Mouse (Mus musculus): ENCODE measurements around the gene Dixdc1. TPM values are rescaled to one million over a fixed set of nuclear protein-coding genes. Genes with fewer than 3 reads are reported as not detected.
A peak's percentile ranks its signal among the peaks of the same experiment; 100 is the strongest.

Gene Dixdc1
- polyA plus RNA-seq, 1 experiment, result 10.9 TPM

GRCm38 (mm10) chr9:50711337-50711736 is 28.0 kb downstream of the Dixdc1 start:
- Histone ChIP-seq H3K4me1 (ENCODE audit: control insufficient read depth, insufficient read depth, low read length) (no peaks in the 10 kb centered on the region), H3K27ac (ENCODE audit: insufficient read depth, low read length) (no peak overlapping the region), H3K4me3 (ENCODE audit: insufficient read depth, low read length) (no peak overlapping the region)
- TF ChIP-seq CTCF (IDR thresholded peaks at IDR 0.05; ENCODE audit: borderline replicate concordance, insufficient read depth, low read length) (no peak), POLR2A (IDR thresholded peaks at IDR 0.05; ENCODE audit: low read depth, low read length) (no peak)

GRCm38 (mm10) chr9:50709108-50709507 is 30.2 kb downstream of the Dixdc1 start:
- Histone ChIP-seq H3K4me3 (ENCODE audit: insufficient read depth, low read length) (no peak overlapping the region), H3K27ac (ENCODE audit: insufficient read depth, low read length) (no peak overlapping the region), H3K4me1 (ENCODE audit: control insufficient read depth, insufficient read depth, low read length) (no peaks in the 10 kb centered on the region)
- TF ChIP-seq POLR2A (IDR thresholded peaks at IDR 0.05; ENCODE audit: low read depth, low read length) (no peak), CTCF (IDR thresholded peaks at IDR 0.05; ENCODE audit: borderline replicate concordance, insufficient read depth, low read length) (peak; percentile 72)

GRCm38 (mm10) chr9:50704907-50705306 is 34.4 kb downstream of the Dixdc1 start:
- TF ChIP-seq CTCF (IDR thresholded peaks at IDR 0.05; ENCODE audit: borderline replicate concordance, insufficient read depth, low read length) (no peak), POLR2A (IDR thresholded peaks at IDR 0.05; ENCODE audit: low read depth, low read length) (no peak)
- H3K27ac ChIP-seq (ENCODE audit: insufficient read depth, low read length), result no peak overlapping the region
- H3K4me1 ChIP-seq (ENCODE audit: control insufficient read depth, insufficient read depth, low read length), result no peaks in the 10 kb centered on the region
- H3K4me3 ChIP-seq (ENCODE audit: insufficient read depth, low read length), result no peak overlapping the region

DNA sequence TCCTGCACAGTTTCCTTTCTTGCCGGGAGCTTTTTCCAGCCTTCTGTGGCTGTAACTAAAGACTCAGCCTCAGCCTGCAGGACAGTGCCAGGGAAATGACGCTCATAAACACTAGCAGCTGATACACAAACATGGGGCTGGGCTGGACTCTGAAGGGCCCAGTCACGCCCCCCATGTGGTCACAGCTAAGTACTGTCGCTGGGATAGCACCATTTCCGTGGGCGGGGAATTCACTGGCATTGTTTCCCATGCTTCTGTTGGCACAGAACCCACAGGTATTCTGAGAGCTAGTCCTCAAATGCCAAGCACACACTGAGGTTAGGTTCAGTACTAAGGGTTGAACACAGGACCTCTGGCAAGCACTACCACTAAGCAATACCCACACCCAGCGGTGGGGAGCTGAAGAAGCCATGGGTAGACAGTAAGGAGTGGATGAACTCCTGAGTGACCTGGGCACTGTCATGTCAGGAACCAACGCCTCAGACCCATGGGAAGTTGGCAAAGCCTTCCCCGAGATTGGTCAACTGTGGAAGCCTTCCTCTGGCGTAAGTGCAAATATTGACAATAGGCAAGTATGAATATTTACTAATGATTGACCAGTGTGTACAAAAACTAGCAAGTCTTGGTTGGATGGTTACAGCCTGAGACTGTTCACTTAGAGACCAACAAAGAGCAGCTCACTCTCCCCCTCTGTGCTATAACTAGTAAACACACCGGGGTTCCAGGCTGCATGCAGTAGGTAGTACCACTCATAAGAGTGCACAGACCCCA is 38.2 kb downstream of the Dixdc1 start:
- Histone ChIP-seq H3K4me3 (ENCODE audit: insufficient read depth, low read length) (no peak overlapping the region), H3K4me1 (ENCODE audit: control insufficient read depth, insufficient read depth, low read length) (no peaks in the 10 kb centered on the region), H3K27ac (ENCODE audit: insufficient read depth, low read length) (no peak overlapping the region)
- TF ChIP-seq CTCF (IDR thresholded peaks at IDR 0.05; ENCODE audit: borderline replicate concordance, insufficient read depth, low read length) (no peak), POLR2A (IDR thresholded peaks at IDR 0.05; ENCODE audit: low read depth, low read length) (no peak)

DNA sequence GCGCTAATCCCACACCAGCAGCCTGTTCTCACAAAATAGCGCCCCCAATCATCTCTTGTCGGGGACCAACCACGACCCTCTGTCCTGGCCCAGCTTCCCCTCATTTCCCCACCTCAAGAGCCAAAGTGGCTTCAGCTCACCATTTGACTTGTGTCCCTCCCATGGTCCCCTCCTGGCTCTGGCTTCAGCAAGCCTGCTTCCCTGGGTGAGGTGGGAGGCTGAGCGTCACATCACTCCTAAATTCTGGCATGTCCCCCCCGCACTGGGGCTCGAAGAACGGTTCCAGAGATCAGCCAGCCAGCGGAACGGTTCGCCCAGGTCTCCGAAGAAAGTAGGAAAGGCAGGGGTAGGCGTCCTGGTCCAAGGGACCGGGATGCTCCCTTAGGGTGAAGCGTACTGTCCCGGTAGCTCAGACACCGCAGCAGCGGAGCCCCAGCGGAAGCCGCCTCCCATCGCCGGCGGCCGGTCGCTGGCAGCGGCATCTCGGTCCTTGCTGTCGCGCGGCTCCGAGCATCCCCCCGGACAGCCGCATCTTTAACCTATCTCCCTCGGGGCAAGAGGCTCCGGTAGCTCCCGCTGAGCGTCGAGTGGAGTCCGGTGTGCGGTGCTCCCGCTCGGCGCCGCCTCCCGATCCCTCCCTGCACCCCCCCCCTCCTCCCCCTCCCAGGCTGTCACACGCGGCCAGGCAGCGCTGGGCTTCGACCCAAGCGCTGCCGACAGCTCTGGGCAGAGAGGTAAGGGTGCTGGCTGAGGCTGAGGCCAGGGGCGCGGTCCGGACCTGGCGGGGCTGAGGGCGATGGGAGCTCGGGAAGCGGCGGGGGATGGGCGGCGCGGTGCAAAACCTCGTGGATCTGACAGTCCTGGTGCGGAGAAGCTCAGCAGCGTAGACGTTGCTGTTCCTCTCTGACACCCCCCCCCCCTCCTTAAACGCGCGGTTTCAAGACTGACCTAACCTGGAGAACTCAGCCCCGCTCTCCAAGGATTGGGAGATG is 40.6 kb downstream of the Dixdc1 start:
- Histone ChIP-seq H3K27ac (ENCODE audit: insufficient read depth, low read length) (no peak overlapping the region), H3K4me3 (ENCODE audit: insufficient read depth, low read length) (peak overlapping the region; percentile 48), H3K4me1 (ENCODE audit: control insufficient read depth, insufficient read depth, low read length) (no peaks in the 10 kb centered on the region)
- TF ChIP-seq POLR2A (IDR thresholded peaks at IDR 0.05; ENCODE audit: low read depth, low read length) (peak; percentile 29; the same call in 1 of the 2 replicates), CTCF (IDR thresholded peaks at IDR 0.05; ENCODE audit: borderline replicate concordance, insufficient read depth, low read length) (no peak)

DNA sequence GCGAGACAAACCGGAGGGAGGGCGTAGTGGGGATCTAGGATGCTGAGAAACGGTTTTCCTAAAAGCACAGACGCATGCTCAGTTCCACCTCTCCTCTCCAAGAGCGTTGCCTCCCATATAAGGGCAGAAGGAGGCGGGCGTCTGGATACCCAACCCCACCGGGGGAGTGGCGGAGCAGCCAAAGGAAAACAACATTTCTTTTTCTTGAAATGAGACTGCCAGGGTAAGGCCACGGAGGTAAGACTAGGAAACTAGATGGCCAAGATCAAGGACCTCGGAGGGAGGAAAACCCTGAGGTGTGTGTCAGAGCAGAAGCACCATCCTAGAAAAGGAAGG is 41.6 kb downstream of the Dixdc1 start:
- Histone ChIP-seq H3K4me1 (ENCODE audit: control insufficient read depth, insufficient read depth, low read length) (no peaks in the 10 kb centered on the region), H3K27ac (ENCODE audit: insufficient read depth, low read length) (no peak overlapping the region), H3K4me3 (ENCODE audit: insufficient read depth, low read length) (peak overlapping the region; percentile 35)
- TF ChIP-seq CTCF (IDR thresholded peaks at IDR 0.05; ENCODE audit: borderline replicate concordance, insufficient read depth, low read length), result no peak
- TF ChIP-seq POLR2A (IDR thresholded peaks at IDR 0.05; ENCODE audit: low read depth, low read length), result peak; percentile 86

GRCm38 (mm10) chr9:50696851-50697705 is 42.2 kb downstream of the Dixdc1 start:
- no peak for TF ChIP-seq CTCF (IDR thresholded peaks at IDR 0.05; ENCODE audit: borderline replicate concordance, insufficient read depth, low read length)
- TF ChIP-seq POLR2A (IDR thresholded peaks at IDR 0.05; ENCODE audit: low read depth, low read length), result no peak; the same call in 1 of the 2 replicates
- peak overlapping the region; percentile 5; the same call in 1 of the 2 replicates for H3K4me3 ChIP-seq (ENCODE audit: insufficient read depth, low read length)
- no peaks in the 10 kb centered on the region for H3K4me1 ChIP-seq (ENCODE audit: control insufficient read depth, insufficient read depth, low read length)
- H3K27ac ChIP-seq (ENCODE audit: insufficient read depth, low read length), result no peak overlapping the region

- no peaks in the 10 kb centered on the region for H3K4me1 ChIP-seq (ENCODE audit: control insufficient read depth, insufficient read depth, low read length)
- H3K4me3 ChIP-seq (ENCODE audit: insufficient read depth, low read length), result no peak overlapping the region
- no peak overlapping the region for H3K27ac ChIP-seq (ENCODE audit: insufficient read depth, low read length)
- no peak for TF ChIP-seq CTCF (IDR thresholded peaks at IDR 0.05; ENCODE audit: borderline replicate concordance, insufficient read depth, low read length)
- TF ChIP-seq POLR2A (IDR thresholded peaks at IDR 0.05; ENCODE audit: low read depth, low read length), result no peak
These were observed 44.2 kb downstream of the Dixdc1 start for GRCm38 (mm10) chr9:50695153-50695552.

DNA sequence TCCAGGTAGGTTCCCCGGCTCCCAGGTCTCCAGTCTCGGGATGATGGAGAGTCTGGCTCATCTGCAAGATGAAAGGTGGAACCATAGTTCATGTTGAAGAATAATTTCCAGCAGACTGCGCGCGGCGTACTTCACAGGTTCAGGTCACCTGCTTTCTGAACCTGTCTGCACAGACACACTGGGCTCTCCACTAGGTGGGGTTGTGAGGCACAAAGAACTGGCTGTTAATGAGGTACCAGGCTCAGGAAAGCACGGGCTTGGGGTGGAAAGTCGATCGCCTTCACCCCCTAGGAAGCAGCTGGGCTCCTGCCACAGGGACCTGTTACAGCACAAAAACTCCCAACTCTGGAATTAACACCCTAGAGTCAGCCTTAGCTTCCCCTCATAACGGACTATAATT is 45.7 kb downstream of the Dixdc1 start:
- H3K27ac ChIP-seq (ENCODE audit: insufficient read depth, low read length), result no peak overlapping the region
- H3K4me3 ChIP-seq (ENCODE audit: insufficient read depth, low read length), result no peak overlapping the region
- TF ChIP-seq POLR2A (IDR thresholded peaks at IDR 0.05; ENCODE audit: low read depth, low read length) (no peak), CTCF (IDR thresholded peaks at IDR 0.05; ENCODE audit: borderline replicate concordance, insufficient read depth, low read length) (peak; percentile 36; the same call in 1 of the 2 replicates)
- no peaks in the 10 kb centered on the region for H3K4me1 ChIP-seq (ENCODE audit: control insufficient read depth, insufficient read depth, low read length)
